Mouse (Mus musculus) inflammation-experienced regulatory T-cells (primary cell): Measurements from ENCODE around the gene Nxnl1. TPM values are rescaled to one million over a fixed set of nuclear protein-coding genes. Genes with fewer than 3 reads are reported as not detected.

Experiments used
- polyA plus RNA-seq, 2 experiments: library from polyadenylated mRNA; unstranded; fragments of 100-300 nt; shearing (Covaris generic); gene quantifications; one replicate each; pipeline ENCODE4 v1.2.1; 2017

Gene Nxnl1
- polyA plus RNA-seq, result 1 to 10 TPM in 1 of 2 experiments, under 1 TPM in 1; 0.18 to 3.6 TPM

DNA sequence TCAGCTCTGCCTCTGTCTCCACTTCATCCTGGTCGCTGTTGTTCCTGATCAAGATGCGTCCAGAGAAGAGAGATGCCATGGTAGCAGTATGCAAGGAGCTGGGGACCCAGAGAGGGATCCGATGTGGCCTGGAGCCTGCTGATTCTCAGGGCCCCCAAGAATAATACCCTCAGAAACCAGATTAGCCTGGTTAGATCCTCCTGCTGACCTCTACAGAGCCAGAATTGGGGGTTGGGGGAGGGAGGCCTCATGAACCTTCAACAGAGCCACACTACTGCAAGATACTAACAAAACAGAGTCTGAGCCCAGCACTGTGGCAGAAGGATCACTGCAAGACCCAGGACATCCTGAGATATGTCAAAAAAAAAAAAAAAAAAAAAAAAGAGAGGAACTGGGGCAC is at the start of gene Nxnl1:
TSS of gene Nxnl1 (minus strand) at position 101 of the 400 bp plus-strand sequence.

DNA sequence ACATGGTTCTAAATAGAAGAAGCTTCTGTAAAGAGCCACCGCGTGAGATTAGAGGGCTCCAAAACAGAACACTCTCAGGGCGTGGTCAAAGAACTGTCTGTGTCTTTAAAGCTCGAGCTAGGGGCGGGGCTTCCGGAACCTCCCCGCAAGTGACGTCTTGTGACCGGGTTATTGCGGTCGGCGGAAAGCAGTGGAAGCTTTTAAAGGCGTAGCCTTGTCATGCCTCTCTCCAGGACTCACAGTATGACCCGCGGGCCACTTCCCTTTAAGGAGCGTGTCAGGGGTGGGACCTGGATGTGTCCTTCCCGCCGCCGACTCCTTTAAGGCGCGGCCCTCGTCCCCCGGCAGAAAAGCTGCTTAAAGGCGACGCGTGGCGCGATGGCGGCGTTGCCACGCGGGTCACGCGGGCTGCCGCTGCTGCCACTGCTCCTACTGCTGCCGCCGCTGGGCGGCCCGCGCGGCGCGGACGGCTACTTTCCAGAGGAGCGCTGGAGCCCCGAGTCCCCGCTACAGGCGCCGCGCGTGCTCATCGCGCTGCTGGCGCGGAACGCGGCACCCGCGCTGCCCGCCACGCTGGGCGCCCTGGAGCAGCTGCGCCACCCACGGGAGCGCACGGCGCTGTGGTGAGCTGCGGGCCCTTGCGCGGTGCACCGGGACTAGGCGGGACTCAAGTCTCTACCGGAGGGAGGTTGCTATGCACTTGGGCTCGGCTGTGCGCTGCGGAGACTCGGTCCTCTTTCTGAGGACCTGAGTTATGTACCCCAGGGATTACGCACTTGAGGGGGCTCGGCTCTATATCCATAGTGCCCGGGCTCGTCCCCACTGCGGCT is 44.6 kb upstream of the Nxnl1 start, which contains the start of gene Colgalt1:
TSS of gene Colgalt1 (plus strand) at position 177 of the 830 bp plus-strand sequence.

DNA sequence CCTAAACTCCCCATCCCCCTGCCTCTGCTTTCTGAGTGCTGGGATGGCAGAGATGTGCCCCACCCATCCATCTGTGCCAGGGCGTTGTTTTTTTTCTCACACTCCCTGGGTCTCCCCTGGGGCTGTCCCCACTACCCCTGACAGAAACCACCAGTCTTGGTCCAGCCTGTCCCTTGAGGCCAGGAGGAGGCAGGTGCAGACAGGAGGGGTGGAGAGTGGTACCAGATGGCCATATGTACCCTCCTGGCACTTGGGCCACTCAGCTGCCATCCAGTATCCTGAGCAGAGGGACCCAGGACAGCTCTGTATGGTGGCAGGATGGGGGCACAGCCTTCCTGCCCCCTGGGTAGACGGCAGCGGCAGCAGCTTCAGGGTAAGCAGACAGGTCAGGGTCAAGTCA is 31.1 kb upstream of the Nxnl1 start, which contains the start of gene Fam129c:
TSS of gene Fam129c (plus strand) at position 198 of the 400 bp plus-strand sequence.

DNA sequence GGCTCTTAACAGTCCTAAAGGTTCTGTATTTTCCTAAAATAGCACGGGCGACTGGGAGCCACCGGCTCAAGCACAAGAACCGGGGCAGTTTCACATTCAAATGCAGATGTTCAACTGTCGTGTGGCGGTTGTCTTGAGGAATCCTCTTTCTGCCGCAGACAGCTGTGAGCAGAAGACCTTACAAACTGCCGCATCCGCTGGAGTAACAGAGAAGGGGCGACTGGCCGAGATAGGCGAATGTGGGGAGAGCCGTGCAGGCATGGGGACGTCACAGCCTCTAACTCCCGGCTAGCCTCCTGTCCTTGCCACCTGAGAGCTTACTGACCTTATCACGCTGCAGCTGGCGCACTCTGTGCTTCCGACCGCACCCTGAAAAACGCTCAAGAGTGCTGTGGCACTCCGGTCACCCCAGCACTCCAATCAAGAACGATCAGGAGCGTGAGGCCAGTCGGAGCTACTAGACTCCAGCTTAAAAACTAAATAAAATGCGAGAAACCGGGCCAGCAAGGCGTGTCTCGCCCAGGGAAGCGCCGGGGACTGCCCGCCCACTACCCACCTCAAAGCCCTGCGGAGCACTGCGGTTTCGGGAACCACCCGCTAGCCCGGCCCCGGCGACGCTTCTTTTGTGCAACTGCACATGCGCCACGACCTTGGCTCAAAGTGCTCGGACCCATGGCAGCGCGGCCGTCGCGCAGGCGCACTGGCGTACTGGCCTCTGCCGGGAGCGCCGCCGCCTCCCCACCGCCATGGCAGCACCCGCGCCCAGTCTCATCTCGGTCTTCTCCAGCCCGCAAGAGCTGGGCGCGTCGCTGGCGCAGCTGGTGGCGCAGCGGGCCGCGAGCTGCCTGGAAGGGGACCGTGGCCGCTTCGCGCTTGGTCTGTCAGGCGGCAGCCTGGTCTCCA is 25.3 kb upstream of the Nxnl1 start, which contains the start of gene Pgls:
TSS of gene Pgls (plus strand) at position 706 of the 903 bp plus-strand sequence.

DNA sequence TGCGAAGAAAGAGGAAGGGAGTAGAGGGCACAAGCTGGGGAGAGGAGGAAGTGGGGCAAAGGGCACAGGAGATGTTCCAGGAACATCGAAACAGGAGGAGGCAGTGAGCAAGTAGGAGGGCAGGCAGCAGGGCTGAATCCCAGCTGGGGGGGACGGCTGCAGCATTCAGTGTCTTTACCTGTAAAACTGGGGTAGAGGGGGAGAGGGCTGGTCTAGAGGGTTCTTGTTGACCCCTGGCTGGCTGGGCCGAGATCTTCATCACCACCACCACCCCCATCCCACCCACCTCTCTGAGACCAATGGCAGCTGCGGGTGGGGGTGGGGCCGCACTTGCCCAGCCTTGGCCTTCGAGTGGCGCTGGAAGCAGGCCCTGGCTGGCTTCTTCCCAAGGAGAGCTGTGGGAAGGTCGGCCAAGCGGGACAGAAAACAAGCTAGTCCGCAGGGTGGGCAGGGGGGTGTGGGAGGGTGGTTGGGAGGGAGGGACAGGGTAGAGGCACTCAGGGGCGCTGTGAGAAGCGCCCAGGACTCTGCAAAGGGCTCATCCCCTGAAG is 2.1 kb upstream of the Nxnl1 start, which contains the start of gene Slc27a1:
TSS of gene Slc27a1 (plus strand) at position 496 of the 551 bp plus-strand sequence.

DNA sequence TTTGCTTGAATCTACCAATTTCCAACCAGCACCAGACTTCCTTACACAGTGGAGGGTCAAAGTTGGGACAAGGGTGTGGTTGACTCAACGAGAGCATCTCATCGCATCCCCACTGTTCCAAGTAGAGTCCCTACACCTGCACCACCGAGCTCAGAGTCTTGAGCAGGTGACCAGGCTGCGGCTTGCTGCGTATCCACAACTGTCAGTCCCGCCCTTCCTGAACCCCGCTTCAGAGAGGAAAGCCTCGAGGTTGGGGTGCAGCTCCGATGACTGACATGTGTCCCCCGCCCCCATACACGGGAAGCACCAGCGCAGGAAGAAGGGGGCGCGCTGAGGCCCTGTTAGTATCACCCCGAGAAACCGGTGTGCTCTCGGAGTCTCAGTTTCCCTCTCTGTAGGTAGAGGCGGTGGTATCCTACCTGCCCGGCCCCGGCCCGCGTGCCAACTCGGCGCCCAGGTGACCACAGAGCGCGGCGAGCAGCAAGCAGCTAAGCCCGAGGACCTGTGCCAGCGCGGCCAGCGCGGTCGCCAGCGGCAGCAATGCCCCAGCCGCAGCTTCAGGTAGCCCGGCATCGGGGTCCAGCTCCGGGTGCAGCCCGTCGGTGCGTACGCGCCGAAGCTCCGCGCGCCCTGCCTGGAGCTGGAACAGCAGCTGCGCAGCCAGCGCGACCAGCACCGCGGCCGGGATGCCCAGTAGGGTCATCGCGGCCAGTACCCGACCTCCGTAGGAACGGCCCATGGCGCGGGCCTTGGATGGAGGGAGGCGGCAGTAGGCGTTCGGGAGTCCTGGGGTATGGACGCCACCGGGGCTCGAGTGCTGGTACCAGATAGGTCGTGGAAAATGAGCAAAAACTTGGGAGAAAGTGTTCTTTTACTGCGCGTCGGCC is 8.1 kb downstream of the Nxnl1 start, which contains the start of gene Tmem221:
TSS of gene Tmem221 (minus strand) at position 801 of the 887 bp plus-strand sequence.

DNA sequence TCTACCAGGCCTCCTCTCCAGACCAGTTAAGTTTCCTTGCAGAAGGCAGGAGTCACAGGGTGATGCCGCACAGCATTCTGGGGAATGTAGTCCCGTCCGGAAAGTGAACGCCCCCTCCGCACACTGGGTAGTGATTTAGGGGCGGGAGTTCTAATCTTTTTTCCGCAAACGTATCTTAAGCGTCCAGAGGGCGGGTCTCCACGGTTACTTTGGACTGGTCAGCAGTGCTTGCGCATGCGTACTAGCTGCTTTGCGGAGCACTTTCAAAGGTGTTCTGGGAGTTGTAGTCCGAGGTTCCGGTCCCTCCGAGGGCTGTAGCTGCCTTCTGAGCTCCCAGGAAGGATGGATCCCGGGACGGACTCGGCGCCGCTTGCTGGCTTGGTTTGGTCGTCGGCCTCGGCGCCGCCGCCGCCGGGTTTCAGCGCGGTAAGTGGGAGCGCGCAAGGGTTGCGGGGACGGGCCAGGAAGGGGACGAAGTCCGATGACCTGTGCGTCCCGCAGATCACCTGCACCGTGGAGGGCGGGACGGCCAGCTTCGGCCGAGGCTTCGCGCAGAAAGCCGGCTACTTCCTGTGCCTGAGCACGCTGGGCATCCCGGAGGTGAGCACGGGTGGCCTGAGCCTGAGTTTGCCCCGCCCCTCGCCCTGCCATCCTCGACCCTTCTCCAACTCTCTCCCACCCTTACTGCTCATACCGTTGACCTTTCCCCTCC is 23.6 kb downstream of the Nxnl1 start, which contains the start of gene Mvb12a:
TSS of gene Mvb12a (plus strand) at position 291 of the 712 bp plus-strand sequence.

DNA sequence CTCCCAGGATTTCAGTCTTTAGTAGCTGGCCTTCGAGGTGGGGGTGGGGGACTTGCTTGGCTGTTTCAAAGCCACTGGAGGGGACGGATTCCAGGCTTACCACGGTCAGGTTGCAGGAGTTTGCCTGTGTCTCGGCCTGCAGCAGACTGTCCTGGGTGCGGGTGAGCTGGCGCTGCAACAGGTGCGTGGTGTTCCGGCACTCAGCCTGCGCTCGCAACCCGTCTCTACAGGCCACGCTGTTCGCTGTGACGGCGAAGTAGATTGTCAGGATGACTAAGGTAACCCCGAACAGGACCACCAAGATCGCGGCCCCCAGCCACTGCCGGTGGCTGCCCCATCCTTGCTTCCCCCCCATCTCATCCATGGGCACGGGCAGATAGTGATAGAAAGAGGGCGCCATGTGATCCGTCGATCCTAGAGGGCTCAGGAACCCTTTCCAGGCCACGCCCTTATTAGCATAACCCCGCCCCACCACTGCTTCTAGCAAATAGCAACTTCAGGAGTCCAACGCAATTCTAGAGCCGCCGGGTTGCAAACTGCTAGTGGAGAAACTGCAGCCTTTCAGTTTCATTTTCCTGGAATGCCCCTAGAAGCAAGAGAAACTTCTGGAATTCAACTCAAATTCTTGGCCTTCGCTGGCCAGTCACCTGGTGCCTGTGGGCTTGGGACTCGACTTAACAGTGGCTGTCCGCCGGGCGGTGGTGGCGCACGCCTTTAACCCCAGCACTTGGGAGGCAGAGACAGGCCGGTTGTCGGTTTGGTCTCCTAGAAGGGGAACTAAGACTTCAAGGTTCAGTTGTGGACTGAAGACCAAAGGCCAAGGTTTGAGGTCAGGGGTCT is 29.2 kb downstream of the Nxnl1 start, which contains the start of gene Bst2:
TSS of gene Bst2 (minus strand) at position 429 of the 840 bp plus-strand sequence.

DNA sequence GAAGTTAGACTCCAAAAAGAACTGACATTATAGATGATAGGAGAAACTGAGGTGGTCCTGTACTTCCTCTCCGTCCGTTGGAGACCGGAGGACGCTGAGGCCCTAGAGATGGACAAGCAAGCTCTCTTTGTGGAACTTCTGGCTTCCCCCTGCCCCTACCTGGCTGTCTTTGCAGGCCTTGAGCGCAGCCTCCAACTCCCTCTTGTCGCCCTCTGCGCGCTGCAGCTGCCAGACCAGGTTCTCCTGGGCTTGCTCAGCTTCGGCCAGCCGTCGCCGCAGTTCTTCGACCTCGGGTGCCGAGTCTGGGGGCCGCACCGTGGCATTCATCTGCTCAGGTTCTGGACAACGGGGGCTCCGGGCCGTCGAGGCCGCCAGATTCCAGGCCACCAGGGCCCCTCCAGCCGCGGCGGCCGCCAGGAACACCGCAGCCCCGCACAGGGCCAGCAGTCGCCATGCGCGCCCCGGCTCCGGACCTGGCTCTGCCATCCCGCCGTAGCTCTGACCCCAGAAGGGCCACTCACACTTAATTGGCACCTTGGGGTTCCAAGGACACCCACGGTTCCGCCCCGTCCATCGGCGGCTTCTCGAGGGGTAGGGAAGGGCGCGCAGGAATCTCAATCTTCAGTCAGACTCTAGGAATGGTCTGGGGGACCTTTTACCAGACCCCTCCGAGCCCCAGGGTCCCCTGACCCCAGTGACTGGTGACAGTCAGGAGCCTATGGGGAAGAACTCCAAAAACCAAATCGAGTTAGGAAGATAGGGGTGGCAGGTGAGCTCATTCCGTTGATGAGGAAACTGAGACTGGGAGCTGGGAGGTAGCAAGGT is 41.0 kb downstream of the Nxnl1 start, which contains the start of gene Ccdc194:
TSS of gene Ccdc194 (minus strand) at position 486 of the 825 bp plus-strand sequence.

DNA sequence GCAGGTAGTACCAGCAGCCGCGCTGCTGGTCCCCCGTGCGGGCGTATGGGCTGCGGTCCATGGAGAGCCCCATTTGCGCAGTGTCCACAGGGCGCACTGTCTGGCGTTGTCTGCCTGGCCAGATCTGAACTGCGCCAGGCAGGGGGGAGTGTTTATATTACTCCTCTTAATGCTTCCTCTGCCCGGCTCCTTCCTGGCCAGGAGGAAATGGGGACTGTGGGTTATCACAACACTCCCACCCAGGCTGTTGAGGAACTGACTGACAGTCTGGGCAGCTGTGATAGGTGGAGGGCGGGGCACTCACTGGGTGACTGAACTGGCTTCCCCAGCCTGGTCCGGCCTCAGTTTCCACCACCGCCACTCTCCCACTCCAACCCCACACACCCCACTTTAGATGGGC is 54.8 kb downstream of the Nxnl1 start, which contains the start of gene Plvap:
TSS of gene Plvap (minus strand) at position 109 of the 400 bp plus-strand sequence.

Other genes with a start within 250 kb of the Nxnl1 start
- 100 to 1,000 TPM; 143 to 150 TPM for gene Use1, start 199.8 kb downstream of the Nxnl1 start, polyA plus RNA-seq
- 10 to 100 TPM; 17.6 to 23.5 TPM for gene Ocel1, start 195.3 kb downstream of the Nxnl1 start, polyA plus RNA-seq
- 10 to 100 TPM in 1 of 2 experiments, 1 to 10 TPM in 1; 6.9 to 14.3 TPM for gene Nr2f6, start 184.6 kb downstream of the Nxnl1 start, polyA plus RNA-seq
- under 1 TPM; 0.05 to 0.26 TPM for gene Ushbp1, start 170.8 kb downstream of the Nxnl1 start, polyA plus RNA-seq
- gene Babam1, start 169.7 kb downstream of the Nxnl1 start, polyA plus RNA-seq, result 100 to 1,000 TPM; 104 to 108 TPM
- 1 to 10 TPM in 1 of 2 experiments, under 1 TPM in 1; 0.12 to 2.2 TPM for gene Ankle1, start 160.6 kb downstream of the Nxnl1 start, polyA plus RNA-seq
- gene Abhd8, start 102.9 kb downstream of the Nxnl1 start, polyA plus RNA-seq, result 100 to 1,000 TPM; 123 to 182 TPM
- 10 to 100 TPM; 60.4 to 63.2 TPM for gene Mrpl34, start 101.6 kb downstream of the Nxnl1 start, polyA plus RNA-seq
- 100 to 1,000 TPM in 1 of 2 experiments, 10 to 100 TPM in 1; 83.3 to 115 TPM for gene Dda1, start 97.4 kb downstream of the Nxnl1 start, polyA plus RNA-seq
- gene Ano8, start 80.6 kb downstream of the Nxnl1 start, polyA plus RNA-seq, result 10 to 100 TPM; 15.7 to 26.6 TPM
- gene Gtpbp3, start 78.5 kb downstream of the Nxnl1 start, polyA plus RNA-seq, result 1 to 10 TPM; 8.7 to 9.3 TPM
- gene Plvap, start 54.8 kb downstream of the Nxnl1 start, polyA plus RNA-seq, result under 1 TPM in 1 of 2 experiments, not detected in 1; 0.20 TPM
- gene Ccdc194, start 40.9 kb downstream of the Nxnl1 start, polyA plus RNA-seq, result 1 to 10 TPM in 1 of 2 experiments, under 1 TPM in 1; 0.36 to 1.0 TPM
- 100 to 1,000 TPM; 106 to 121 TPM for gene Bst2, start 29.1 kb downstream of the Nxnl1 start, polyA plus RNA-seq
- gene Mvb12a, start 23.7 kb downstream of the Nxnl1 start, polyA plus RNA-seq, result 10 to 100 TPM; 98.2 to 98.4 TPM
- gene Tmem221, start 7.7 kb downstream of the Nxnl1 start, polyA plus RNA-seq, result 1 to 10 TPM; 2.2 to 2.7 TPM
- gene Slc27a1, start 2.3 kb upstream of the Nxnl1 start, polyA plus RNA-seq, result 10 to 100 TPM; 11.2 to 19.8 TPM
- 100 to 1,000 TPM in 1 of 2 experiments, 10 to 100 TPM in 1; 89.3 to 117 TPM for gene Pgls, start 25.6 kb upstream of the Nxnl1 start, polyA plus RNA-seq
- gene Fam129c, start 31.0 kb upstream of the Nxnl1 start, polyA plus RNA-seq, result 10 to 100 TPM in 1 of 2 experiments, 1 to 10 TPM in 1; 7.0 to 10.3 TPM
- gene Colgalt1, start 44.4 kb upstream of the Nxnl1 start, polyA plus RNA-seq, result 10 to 100 TPM; 33.6 to 41.0 TPM
- under 1 TPM; 0.43 to 0.69 TPM for gene Unc13a, start 105.2 kb upstream of the Nxnl1 start, polyA plus RNA-seq
- 100 to 1,000 TPM; 150 to 199 TPM for gene Jak3, start 109.7 kb upstream of the Nxnl1 start, polyA plus RNA-seq
- 10 to 100 TPM; 56.0 to 66.2 TPM for gene Insl3, start 122.6 kb upstream of the Nxnl1 start, polyA plus RNA-seq
- gene B3gnt3, start 135.2 kb upstream of the Nxnl1 start, polyA plus RNA-seq, result 1 to 10 TPM; 5.9 to 6.5 TPM
- gene Fcho1, start 159.1 kb upstream of the Nxnl1 start, polyA plus RNA-seq, result 100 to 1,000 TPM; 219 to 246 TPM